Mouse (Mus musculus): ENCODE measurements around the gene Spink4. TPM values are rescaled to one million over a fixed set of nuclear protein-coding genes. Genes with fewer than 3 reads are reported as not detected.

Gene Spink4
- polyA plus RNA-seq, 1 experiment from 2014 or later: 0.75 TPM

- H3K27me3 ChIP-seq: no peaks in the 10 kb centered on the region
- H3K4me2 ChIP-seq: no peak overlapping the region
- WGBS: 89% methylated on average over 5 of the region's 5 CpGs
- H3K9ac ChIP-seq: no peak overlapping the region
- no peak overlapping the region for H3K4me3 ChIP-seq
- H3K27ac ChIP-seq: no peak overlapping the region
- no peaks in the 10 kb centered on the region for H3K4me1 ChIP-seq
- ATAC-seq (ENCODE audit: borderline replicate concordance, extremely low read depth, low FRiP score, low TSS enrichment): no peak
- no peaks in the 10 kb centered on the region; the same call in 1 of the 2 replicates for H3K9me3 ChIP-seq
- peaks cover 89% of the 10 kb centered on the region for H3K36me3 ChIP-seq
Measured at GRCm38 (mm10) chr4:40938793-40939192, 18.9 kb downstream of the Spink4 start.

GRCm38 (mm10) chr4:40943651-40944050 is 23.8 kb downstream of the Spink4 start:
- Histone ChIP-seq H3K9me3 (no peaks in the 10 kb centered on the region; the same call in 1 of the 2 replicates), H3K4me1 (peaks cover 11% of the 10 kb centered on the region), H3K27me3 (no peaks in the 10 kb centered on the region), H3K27ac (no peak overlapping the region), H3K9ac (no peak overlapping the region), H3K4me2 (no peak overlapping the region), H3K36me3 (peaks cover 71% of the 10 kb centered on the region), H3K4me3 (no peak overlapping the region)
- 97% methylated on average over 5 of the region's 5 CpGs for WGBS
- no peak for ATAC-seq (ENCODE audit: borderline replicate concordance, extremely low read depth, low FRiP score, low TSS enrichment)

GRCm38 (mm10) chr4:40946516-40947121 is 26.8 kb downstream of the Spink4 start:
- Histone ChIP-seq H3K9ac (peak overlapping the region; percentile 87), H3K36me3 (peaks cover 53% of the 10 kb centered on the region), H3K27me3 (no peaks in the 10 kb centered on the region), H3K4me3 (peak overlapping the region; percentile 84), H3K4me1 (peaks cover 20% of the 10 kb centered on the region), H3K27ac (no peak overlapping the region), H3K9me3 (no peaks in the 10 kb centered on the region), H3K4me2 (peak overlapping the region; percentile 61)
- ATAC-seq (ENCODE audit: borderline replicate concordance, extremely low read depth, low FRiP score, low TSS enrichment): no peak
- 77% methylated on average over 7 of the region's 7 CpGs for WGBS

- H3K27me3 ChIP-seq: no peaks in the 10 kb centered on the region
- WGBS: under 1% methylated on average over 40 of the region's 40 CpGs
- ATAC-seq (ENCODE audit: borderline replicate concordance, extremely low read depth, low FRiP score, low TSS enrichment): no peak
- H3K4me2 ChIP-seq: peak overlapping the region; percentile 61
- peak overlapping the region; percentile 87 for H3K27ac ChIP-seq
- H3K36me3 ChIP-seq: peaks cover 49% of the 10 kb centered on the region
- peak overlapping the region; percentile 84 for H3K4me3 ChIP-seq
- peak overlapping the region; percentile 87 for H3K9ac ChIP-seq
- H3K9me3 ChIP-seq: no peaks in the 10 kb centered on the region
- H3K4me1 ChIP-seq: peaks cover 20% of the 10 kb centered on the region
Measured at GRCm38 (mm10) chr4:40947565-40948159, 27.8 kb downstream of the Spink4 start.

- 0% methylated on average over 44 of the region's 50 CpGs for WGBS
- Histone ChIP-seq H3K4me2 (peak within 1 kb of the TSS; percentile 69), H3K36me3 (peaks cover 49% of the 10 kb centered on the region)
Measured at GRCm38 (mm10) chr4:40948160-40948708, 28.4 kb downstream of the Spink4 start, which contains the start of the genes Bag1 and Chmp5. Gene Bag1 (minus strand): TSS chr4:40948294. Gene Chmp5 (plus strand): TSS chr4:40948407.

GRCm38 (mm10) chr4:40953521-40953920 is 33.7 kb downstream of the Spink4 start:
- 88% methylated on average over 1 of the region's 1 CpGs for WGBS
- Histone ChIP-seq H3K36me3 (peaks cover 67% of the 10 kb centered on the region), H3K9me3 (no peaks in the 10 kb centered on the region), H3K4me3 (no peak overlapping the region), H3K4me1 (peaks cover 9% of the 10 kb centered on the region), H3K9ac (no peak overlapping the region), H3K27me3 (no peaks in the 10 kb centered on the region), H3K4me2 (no peak overlapping the region), H3K27ac (no peak overlapping the region)
- ATAC-seq (ENCODE audit: borderline replicate concordance, extremely low read depth, low FRiP score, low TSS enrichment): no peak

More at GRCm38 (mm10) chr4:40948160-40948708, 28.4 kb downstream of the Spink4 start, which contains the start of the genes Bag1 and Chmp5:
- peaks cover 20% of the 10 kb centered on the region for H3K4me1 ChIP-seq
- H3K27ac ChIP-seq: peak within 1 kb of the TSS; percentile 87
- no peaks in the 10 kb centered on the region for H3K9me3 ChIP-seq
- peak within 1 kb of the TSS; percentile 87 for H3K9ac ChIP-seq
- no peaks in the 10 kb centered on the region for H3K27me3 ChIP-seq
- H3K4me3 ChIP-seq: peak within 1 kb of the TSS; percentile 84
- ATAC-seq (ENCODE audit: borderline replicate concordance, extremely low read depth, low FRiP score, low TSS enrichment): peak; percentile 99

- WGBS: 65% methylated on average over 6 of the region's 6 CpGs
- Histone ChIP-seq H3K36me3 (peaks cover 81% of the 10 kb centered on the region), H3K27me3 (no peaks in the 10 kb centered on the region), H3K4me3 (no peak overlapping the region), H3K9me3 (no peaks in the 10 kb centered on the region), H3K4me2 (no peak overlapping the region), H3K9ac (no peak overlapping the region), H3K27ac (no peak overlapping the region), H3K4me1 (no peaks in the 10 kb centered on the region)
- ATAC-seq (ENCODE audit: borderline replicate concordance, extremely low read depth, low FRiP score, low TSS enrichment): no peak
Measured at GRCm38 (mm10) chr4:40955942-40956341, 36.1 kb downstream of the Spink4 start.

- H3K27me3 ChIP-seq: no peaks in the 10 kb centered on the region
- H3K9me3 ChIP-seq: no peaks in the 10 kb centered on the region
- WGBS: 90% methylated on average over 3 of the region's 3 CpGs
- H3K36me3 ChIP-seq: peaks cover 70% of the 10 kb centered on the region
- no peak for ATAC-seq (ENCODE audit: borderline replicate concordance, extremely low read depth, low FRiP score, low TSS enrichment)
- H3K9ac ChIP-seq: no peak overlapping the region
- H3K4me1 ChIP-seq: no peaks in the 10 kb centered on the region
- no peak overlapping the region for H3K27ac ChIP-seq
- no peak overlapping the region for H3K4me3 ChIP-seq
- H3K4me2 ChIP-seq: no peak overlapping the region
Measured at GRCm38 (mm10) chr4:40963536-40963935, 43.7 kb downstream of the Spink4 start.

- H3K9ac ChIP-seq: no peak overlapping the region
- peak overlapping the region; percentile 95; the same call in 1 of the 2 replicates for H3K27ac ChIP-seq
- ATAC-seq (ENCODE audit: borderline replicate concordance, extremely low read depth, low FRiP score, low TSS enrichment): no peak
- H3K27me3 ChIP-seq: no peaks in the 10 kb centered on the region
- peaks cover 22% of the 10 kb centered on the region; the same call in 1 of the 2 replicates for H3K36me3 ChIP-seq
- 66% methylated on average over 4 of the region's 4 CpGs for WGBS
- no peak overlapping the region for H3K4me2 ChIP-seq
- H3K4me3 ChIP-seq: no peak overlapping the region
- peaks cover 18% of the 10 kb centered on the region for H3K4me1 ChIP-seq
- H3K9me3 ChIP-seq: no peaks in the 10 kb centered on the region
Measured at GRCm38 (mm10) chr4:40969161-40969560, 49.3 kb downstream of the Spink4 start.

- Histone ChIP-seq H3K9me3 (no peaks in the 10 kb centered on the region), H3K4me2 (peak overlapping the region; percentile 70), H3K27me3 (no peaks in the 10 kb centered on the region), H3K4me3 (peak overlapping the region; percentile 96), H3K36me3 (peaks cover 17% of the 10 kb centered on the region; the same call in 1 of the 2 replicates), H3K9ac (peak overlapping the region; percentile 76), H3K4me1 (peaks cover 18% of the 10 kb centered on the region), H3K27ac (peak overlapping the region; percentile 95)
- WGBS: 9% methylated on average over 8 of the region's 13 CpGs
- ATAC-seq (ENCODE audit: borderline replicate concordance, extremely low read depth, low FRiP score, low TSS enrichment): peak; percentile 27
Measured at GRCm38 (mm10) chr4:40969781-40970591, 50.1 kb downstream of the Spink4 start.

- Histone ChIP-seq H3K36me3 (peaks cover 15% of the 10 kb centered on the region; the same call in 1 of the 2 replicates), H3K27ac (peak overlapping the region; percentile 95), H3K4me2 (peak overlapping the region; percentile 70), H3K27me3 (no peaks in the 10 kb centered on the region), H3K9me3 (no peaks in the 10 kb centered on the region), H3K4me1 (peaks cover 18% of the 10 kb centered on the region), H3K9ac (peak overlapping the region; percentile 76), H3K4me3 (peak overlapping the region; percentile 96)
- ATAC-seq (ENCODE audit: borderline replicate concordance, extremely low read depth, low FRiP score, low TSS enrichment): no peak; the same call in 1 of the 2 replicates
- WGBS: 2% methylated on average over 16 of the region's 16 CpGs
Measured at GRCm38 (mm10) chr4:40970592-40970841, 50.7 kb downstream of the Spink4 start.

Measured in lung, embryonic 15.5 days (tissue).